Mouse (Mus musculus) kidney, adult 2 months (tissue): ENCODE results near the gene Zbtb18. TPM values are rescaled to one million over a fixed set of nuclear protein-coding genes. Genes with fewer than 3 reads are reported as not detected.

ENCODE experiments used
- DNase-seq: peaks from one replicate; pipeline ENCODE4 v3.0.0; 2021
- H3K27ac ChIP-seq: fragments of 200-500 bp; 2 replicates; pipeline ENCODE4 v1.5.1; 2012; ENCODE audit warnings: low read depth, low read length, control low read depth, inconsistent platforms; ENCODE audit not compliant: insufficient read depth
- H3K27me3 ChIP-seq: fragments of 200-500 bp; replicated peaks from 2 replicates; pipeline ENCODE4 v1.6.1; 2012; ENCODE audit warnings: mild to moderate bottlenecking, moderate library complexity, low read length, inconsistent platforms; ENCODE audit not compliant: control insufficient read depth, insufficient read depth
- H3K36me3 ChIP-seq: fragments of 200-500 bp; 2 replicates; pipeline ENCODE4 v1.6.1; 2012; ENCODE audit warnings: mild to moderate bottlenecking, moderate library complexity, low read length, inconsistent platforms; ENCODE audit not compliant: control insufficient read depth, insufficient read depth
- H3K4me1 ChIP-seq: fragments of 200-500 bp; 2 replicates; pipeline ENCODE4 v1.6.1; 2011; ENCODE audit warnings: low read length; ENCODE audit not compliant: control insufficient read depth, insufficient read depth
- H3K4me3 ChIP-seq: fragments of 200-500 bp; 2 replicates; pipeline ENCODE4 v1.5.1; 2011; ENCODE audit warnings: mild to moderate bottlenecking, low read depth, low read length, control low read depth; ENCODE audit not compliant: insufficient read depth
- CTCF ChIP-seq: fragments of 200-500 bp; conservative IDR thresholded peaks from 2 replicates; pipeline ENCODE4 v1.5.1; 2011; ENCODE audit warnings: low read depth, mild to moderate bottlenecking, control low read depth, low read length, moderate library complexity, mixed read lengths; ENCODE audit not compliant: insufficient read depth, insufficient read length
- POLR2A ChIP-seq: fragments of 200-500 bp; IDR thresholded peaks from one replicate; pipeline ENCODE4 v1.6.1; 2011; ENCODE audit warnings: low read depth, low read length, control low read depth
- WGBS: fragments of 180-500 bp; shearing (Covaris S2); methylation state at CpG from one replicate; pipeline ENCODE4 v1.1.7; 2018; 5-methylcytosine and 5-hydroxymethylcytosine counted together
- polyA plus RNA-seq: library from polyadenylated mRNA; depleted of rRNA; stranded (reverse); fragments of >200 nt; gene quantifications from 2 replicates; pipeline ENCODE4 v1.2.3, GENCODE M21; 2012; rRNA removed

Zbtb18 gene
- polyA plus RNA-seq, 1 experiment = 12.7 TPM

- Histone ChIP-seq H3K27ac (no peak overlapping the region), H3K4me3 (no peak overlapping the region), H3K36me3 (no peaks in the 10 kb centered on the region), H3K4me1 (no peaks in the 10 kb centered on the region), H3K27me3 (no peaks in the 10 kb centered on the region)
- DNase-seq = no peak
- no peak for TF ChIP-seq POLR2A
- no peak for TF ChIP-seq CTCF
- 23% methylated on average over 9 of the region's 9 CpGs for WGBS
These were observed 52.9 kb downstream of the Zbtb18 start for GRCm38 (mm10) chr1:177494913-177495542.

Other genes starting within 250 kb of the Zbtb18 start
- 2.7 and 3.6 TPM in 2 replicates for gene Akt3, start 184.1 kb upstream of the Zbtb18 start, polyA plus RNA-seq